Mouse (Mus musculus): ENCODE data around the gene Hmga1b. TPM values are rescaled to one million over a fixed set of nuclear protein-coding genes. Genes with fewer than 3 reads are reported as not detected.

Hmga1b gene
- total RNA-seq, 2 experiments from 2014 or later, result 18.7 to 22.2 TPM

Other genes starting within 250 kb of the Hmga1b start
- gene Gcgr, start 232.1 kb upstream of the Hmga1b start, total RNA-seq (2021), result under 1 TPM in 1 of 2 experiments, not detected in 1; 0.18 TPM
- 100 to 1,000 TPM in 1 of 2 experiments, 10 to 100 TPM in 1; 95.4 to 107 TPM for gene Mcrip1, start 213.1 kb upstream of the Hmga1b start, total RNA-seq (2021)
- gene Ppp1r27, start 211.7 kb upstream of the Hmga1b start, total RNA-seq (2021), result not detected
- 100 to 1,000 TPM; 153 to 161 TPM for gene P4hb, start 189.5 kb upstream of the Hmga1b start, total RNA-seq (2021)
- 100 to 1,000 TPM; 344 to 379 TPM for gene Arhgdia, start 181.2 kb upstream of the Hmga1b start, total RNA-seq (2021)
- gene Alyref, start 164.4 kb upstream of the Hmga1b start, total RNA-seq (2021), result 10 to 100 TPM; 79.8 to 91.3 TPM
- 100 to 1,000 TPM in 1 of 2 experiments, 10 to 100 TPM in 1; 93.5 to 107 TPM for gene Anapc11, start 164.4 kb upstream of the Hmga1b start, total RNA-seq (2021)
- 1 to 10 TPM; 2.2 to 2.4 TPM for gene Npb, start 154.3 kb upstream of the Hmga1b start, total RNA-seq (2021)
- 100 to 1,000 TPM; 132 to 145 TPM for gene Pcyt2, start 144.9 kb upstream of the Hmga1b start, total RNA-seq (2021)
- gene Sirt7, start 137.6 kb upstream of the Hmga1b start, total RNA-seq (2021), result 10 to 100 TPM; 33.5 to 39.7 TPM
- 10 to 100 TPM; 79.3 to 86.7 TPM for gene Mafg, start 129.2 kb upstream of the Hmga1b start, total RNA-seq (2021)
- 1 to 10 TPM; 3.5 to 5.3 TPM for gene Pycr1, start 119.0 kb upstream of the Hmga1b start, total RNA-seq (2021)
- gene Myadml2, start 114.6 kb upstream of the Hmga1b start, total RNA-seq (2021), result 1 to 10 TPM; 1.1 to 2.1 TPM
- 1 to 10 TPM; 5.8 to 7.4 TPM for gene Notum, start 101.6 kb upstream of the Hmga1b start, total RNA-seq (2021)
- 10 to 100 TPM; 55.5 to 62.5 TPM for gene Aspscr1, start 89.8 kb upstream of the Hmga1b start, total RNA-seq (2021)
- 10 to 100 TPM; 30.1 to 32.0 TPM for gene Cenpx, start 49.1 kb upstream of the Hmga1b start, total RNA-seq (2021)
- 10 to 100 TPM; 61.1 to 71.1 TPM for gene Lrrc45, start 48.9 kb upstream of the Hmga1b start, total RNA-seq (2021)
- 100 to 1,000 TPM; 247 to 249 TPM for gene Rac3, start 41.3 kb upstream of the Hmga1b start, total RNA-seq (2021)
- 10 to 100 TPM in 1 of 2 experiments, 1 to 10 TPM in 1; 7.8 to 10.2 TPM for gene Dcxr, start 35.5 kb upstream of the Hmga1b start, total RNA-seq (2021)
- gene Cbr2, start 30.7 kb upstream of the Hmga1b start, total RNA-seq (2021), result 1 to 10 TPM; 2.6 to 2.8 TPM
- 10 to 100 TPM; 89.5 to 91.8 TPM for gene Rfng, start 21.4 kb downstream of the Hmga1b start, total RNA-seq (2021)
- gene Gps1, start 21.5 kb downstream of the Hmga1b start, total RNA-seq (2021), result 100 to 1,000 TPM; 136 to 144 TPM
- gene Dus1l, start 33.6 kb downstream of the Hmga1b start, total RNA-seq (2021), result 10 to 100 TPM; 42.3 to 44.5 TPM
- gene Fasn, start 61.8 kb downstream of the Hmga1b start, total RNA-seq (2021), result 100 to 1,000 TPM; 286 to 320 TPM
- 1 to 10 TPM; 7.3 to 7.4 TPM for gene Ccdc57, start 170.1 kb downstream of the Hmga1b start, total RNA-seq (2021)
- gene Slc16a3, start 185.7 kb downstream of the Hmga1b start, total RNA-seq (2021), result 1 to 10 TPM; 2.9 to 4.1 TPM
- 100 to 1,000 TPM; 115 TPM for gene Csnk1d, start 228.5 kb downstream of the Hmga1b start, total RNA-seq (2021)